Mouse (Mus musculus): ENCODE data around the gene Ccdc63. TPM values are rescaled to one million over a fixed set of nuclear protein-coding genes. Genes with fewer than 3 reads are reported as not detected.

Ccdc63 gene
- total and polyA plus RNA-seq, 3 experiments = 0.16 TPM; not detected in 2

DNA sequence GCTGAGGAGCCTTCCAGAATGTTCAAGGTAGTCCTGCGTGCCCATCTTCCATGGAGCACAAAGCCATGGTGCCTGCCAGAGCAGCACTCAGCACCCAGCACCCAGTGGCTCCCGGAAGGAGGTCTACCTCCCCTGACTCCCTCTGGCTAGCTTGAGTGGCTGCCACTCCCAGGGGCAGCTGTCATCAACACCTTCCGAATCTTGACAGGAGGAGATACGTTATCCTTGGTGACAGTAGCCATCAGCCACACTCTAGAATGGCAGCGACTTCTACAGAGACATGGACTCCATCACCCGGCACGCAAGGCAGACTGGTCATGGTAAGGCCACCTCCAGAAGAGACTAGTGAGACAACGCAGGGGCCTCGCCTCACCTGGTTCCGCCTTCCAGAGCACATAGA lies 46.2 kb downstream of the Ccdc63 start:
- H3K9me3 ChIP-seq (replicated peaks) = no peaks in the 10 kb centered on the region
- H3K4me3 ChIP-seq (ENCODE audit: low read depth, low read length) = no peak overlapping the region
- H3K4me1 ChIP-seq (ENCODE audit: insufficient read depth, low read depth, low read length) = no peaks in the 10 kb centered on the region
- ATAC-seq (ENCODE audit: extremely low read depth, insufficient number of reproducible peaks, low FRiP score, poor library complexity, severe bottlenecking) (no peak), DNase-seq (ENCODE audit: low spot score) (no peak)
- peaks cover 23% of the 10 kb centered on the region for H3K27me3 ChIP-seq (ENCODE audit: insufficient read depth, low read length)
- TF ChIP-seq GATA1 (IDR thresholded peaks at IDR 0.05; ENCODE audit: borderline replicate concordance, low read length) (no peak), GATA2 (IDR thresholded peaks at IDR 0.05; ENCODE audit: borderline replicate concordance, low read depth, low read length) (no peak), POLR2AphosphoS5 (IDR thresholded peaks at IDR 0.05; ENCODE audit: insufficient replicate concordance, low read depth, low read length) (no peak), CTCF (IDR thresholded peaks at IDR 0.05; ENCODE audit: low read depth, low read length) (no peak)
- H3K36me3 ChIP-seq (replicated peaks) = no peaks in the 10 kb centered on the region

DNA sequence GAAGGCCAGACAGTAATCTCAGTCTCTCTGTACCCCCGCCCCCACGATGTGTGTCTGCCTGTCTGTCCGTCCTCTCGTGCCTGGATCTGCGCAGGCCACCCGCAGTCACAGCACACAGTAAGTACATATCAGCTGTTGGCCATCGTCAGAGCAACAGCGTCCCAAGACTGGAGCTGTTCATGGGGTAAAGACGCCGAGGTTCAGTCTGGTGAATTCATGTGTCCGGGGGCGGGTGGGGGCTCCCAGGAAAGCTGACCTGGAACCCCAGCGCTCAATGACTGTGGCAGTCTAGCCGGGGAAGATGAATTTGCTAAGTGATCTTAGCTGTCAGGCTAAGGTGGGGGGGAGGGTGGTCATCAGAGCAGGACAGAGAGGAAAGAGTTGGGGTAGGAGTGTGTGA lies 46.9 kb downstream of the Ccdc63 start:
- ATAC-seq (ENCODE audit: extremely low read depth, insufficient number of reproducible peaks, low FRiP score, poor library complexity, severe bottlenecking) (no peak), DNase-seq (ENCODE audit: low spot score) (no peak)
- Histone ChIP-seq H3K4me3 (ENCODE audit: low read depth, low read length) (no peak overlapping the region), H3K4me1 (ENCODE audit: insufficient read depth, low read depth, low read length) (no peaks in the 10 kb centered on the region), H3K27me3 (ENCODE audit: insufficient read depth, low read length) (peaks cover 23% of the 10 kb centered on the region; the same call in 1 of the 2 replicates), H3K36me3 (replicated peaks) (no peaks in the 10 kb centered on the region), H3K9me3 (replicated peaks) (no peaks in the 10 kb centered on the region)
- TF ChIP-seq GATA2 (IDR thresholded peaks at IDR 0.05; ENCODE audit: borderline replicate concordance, low read depth, low read length) = no peak
- no peak for TF ChIP-seq POLR2AphosphoS5 (IDR thresholded peaks at IDR 0.05; ENCODE audit: insufficient replicate concordance, low read depth, low read length)
- no peak for TF ChIP-seq GATA1 (IDR thresholded peaks at IDR 0.05; ENCODE audit: borderline replicate concordance, low read length)
- TF ChIP-seq TAL1 (conservative IDR thresholded peaks at IDR 0.05; ENCODE audit: low read depth, low read length) = no peak
- no peak for TF ChIP-seq CTCF (IDR thresholded peaks at IDR 0.05; ENCODE audit: low read depth, low read length)

DNA sequence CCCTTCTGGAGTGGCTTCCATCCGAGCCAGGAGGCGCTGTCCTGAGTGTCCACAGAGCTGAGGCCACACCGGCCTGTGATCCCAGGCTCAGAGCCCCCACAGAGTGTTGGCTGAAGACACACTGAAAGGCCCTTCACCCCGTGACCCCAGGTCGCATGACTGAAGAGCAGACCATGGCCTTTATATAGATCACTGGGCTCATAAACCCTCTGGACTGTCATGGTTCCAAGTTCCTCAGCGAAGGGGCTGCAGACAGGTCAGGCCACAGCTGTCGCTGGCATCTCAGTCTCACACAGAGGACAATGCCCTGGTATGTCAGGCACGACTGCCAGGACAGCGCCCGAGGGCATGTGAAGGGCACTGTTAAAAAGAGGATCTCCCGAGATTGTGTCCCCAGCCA lies 47.8 kb downstream of the Ccdc63 start:
- TF ChIP-seq POLR2AphosphoS5 (IDR thresholded peaks at IDR 0.05; ENCODE audit: insufficient replicate concordance, low read depth, low read length) = no peak
- TF ChIP-seq GATA2 (IDR thresholded peaks at IDR 0.05; ENCODE audit: borderline replicate concordance, low read depth, low read length) = no peak
- TF ChIP-seq CTCF (IDR thresholded peaks at IDR 0.05; ENCODE audit: low read depth, low read length) = no peak
- TF ChIP-seq GATA1 (IDR thresholded peaks at IDR 0.05; ENCODE audit: borderline replicate concordance, low read length) = no peak
- ATAC-seq (ENCODE audit: extremely low read depth, insufficient number of reproducible peaks, low FRiP score, poor library complexity, severe bottlenecking) (no peak), DNase-seq (ENCODE audit: low spot score) (no peak)
- Histone ChIP-seq H3K4me1 (ENCODE audit: insufficient read depth, low read depth, low read length) (no peaks in the 10 kb centered on the region), H3K9me3 (replicated peaks) (no peaks in the 10 kb centered on the region), H3K27me3 (ENCODE audit: insufficient read depth, low read length) (peaks cover 20% of the 10 kb centered on the region), H3K4me3 (ENCODE audit: low read depth, low read length) (no peak overlapping the region), H3K36me3 (replicated peaks) (no peaks in the 10 kb centered on the region)

GRCm38 (mm10) chr5:122091070-122091469 lies 49.6 kb downstream of the Ccdc63 start:
- Histone ChIP-seq H3K27me3 (ENCODE audit: insufficient read depth, low read length) (peaks cover 20% of the 10 kb centered on the region), H3K4me1 (ENCODE audit: insufficient read depth, low read depth, low read length) (no peaks in the 10 kb centered on the region), H3K4me3 (ENCODE audit: low read depth, low read length) (no peak overlapping the region), H3K36me3 (replicated peaks) (no peaks in the 10 kb centered on the region), H3K9me3 (replicated peaks) (no peaks in the 10 kb centered on the region)
- peak; percentile 90 for TF ChIP-seq CTCF (IDR thresholded peaks at IDR 0.05; ENCODE audit: low read depth, low read length)
- TF ChIP-seq POLR2AphosphoS5 (IDR thresholded peaks at IDR 0.05; ENCODE audit: insufficient replicate concordance, low read depth, low read length) = no peak
- ATAC-seq (ENCODE audit: extremely low read depth, insufficient number of reproducible peaks, low FRiP score, poor library complexity, severe bottlenecking) (no peak), DNase-seq (ENCODE audit: low spot score) (peak; percentile 69)

GRCm38 (mm10) chr5:122089664-122090063 lies 51.0 kb downstream of the Ccdc63 start:
- H3K4me1 ChIP-seq (ENCODE audit: insufficient read depth, low read depth, low read length) = peaks cover 5% of the 10 kb centered on the region
- H3K9me3 ChIP-seq (replicated peaks) = no peaks in the 10 kb centered on the region
- ATAC-seq (ENCODE audit: extremely low read depth, insufficient number of reproducible peaks, low FRiP score, poor library complexity, severe bottlenecking) (no peak), DNase-seq (ENCODE audit: low spot score) (no peak)
- no peak overlapping the region for H3K4me3 ChIP-seq (ENCODE audit: low read depth, low read length)
- H3K27me3 ChIP-seq (ENCODE audit: insufficient read depth, low read length) = peaks cover 17% of the 10 kb centered on the region
- TF ChIP-seq GATA2 (IDR thresholded peaks at IDR 0.05; ENCODE audit: borderline replicate concordance, low read depth, low read length) (no peak), GATA1 (IDR thresholded peaks at IDR 0.05; ENCODE audit: borderline replicate concordance, low read length) (no peak), TAL1 (conservative IDR thresholded peaks at IDR 0.05; ENCODE audit: low read depth, low read length) (no peak), POLR2AphosphoS5 (IDR thresholded peaks at IDR 0.05; ENCODE audit: insufficient replicate concordance, low read depth, low read length) (no peak), CTCF (IDR thresholded peaks at IDR 0.05; ENCODE audit: low read depth, low read length) (no peak)
- no peaks in the 10 kb centered on the region for H3K36me3 ChIP-seq (replicated peaks)

DNA sequence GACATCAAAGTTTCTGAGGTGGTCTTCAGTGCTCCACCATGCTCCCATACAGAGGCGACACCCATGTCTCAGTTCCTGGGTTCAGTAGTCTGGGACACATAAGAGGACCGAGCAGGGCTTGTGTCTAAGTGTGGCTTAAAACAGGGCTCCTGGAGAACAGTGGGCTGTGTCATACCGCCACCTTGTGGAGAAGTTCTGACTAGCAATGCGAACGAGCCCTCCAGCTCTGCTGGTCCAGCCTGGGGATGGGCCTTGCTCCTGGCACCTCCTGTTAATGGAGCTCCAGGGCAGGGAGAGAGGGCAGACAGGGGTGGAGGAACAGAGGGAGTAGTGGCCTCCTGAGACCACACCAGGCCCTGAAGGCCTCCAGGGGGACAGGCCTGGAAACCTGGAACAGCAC lies 51.7 kb downstream of the Ccdc63 start:
- no peaks in the 10 kb centered on the region for H3K9me3 ChIP-seq (replicated peaks)
- H3K27me3 ChIP-seq (ENCODE audit: insufficient read depth, low read length) = peaks cover 13% of the 10 kb centered on the region
- no peaks in the 10 kb centered on the region for H3K36me3 ChIP-seq (replicated peaks)
- ATAC-seq (ENCODE audit: extremely low read depth, insufficient number of reproducible peaks, low FRiP score, poor library complexity, severe bottlenecking) (0 out of 2 replicates have a peak, but pooled peaks have one; percentile 40), DNase-seq (ENCODE audit: low spot score) (peak; percentile 75)
- no peak overlapping the region for H3K4me3 ChIP-seq (ENCODE audit: low read depth, low read length)
- TF ChIP-seq GATA2 (IDR thresholded peaks at IDR 0.05; ENCODE audit: borderline replicate concordance, low read depth, low read length) (no peak), CTCF (IDR thresholded peaks at IDR 0.05; ENCODE audit: low read depth, low read length) (peak; percentile 89), GATA1 (IDR thresholded peaks at IDR 0.05; ENCODE audit: borderline replicate concordance, low read length) (no peak), POLR2AphosphoS5 (IDR thresholded peaks at IDR 0.05; ENCODE audit: insufficient replicate concordance, low read depth, low read length) (no peak), TAL1 (conservative IDR thresholded peaks at IDR 0.05; ENCODE audit: low read depth, low read length) (no peak)
- peaks cover 5% of the 10 kb centered on the region for H3K4me1 ChIP-seq (ENCODE audit: insufficient read depth, low read depth, low read length)

GRCm38 (mm10) chr5:122086121-122086520 lies 54.5 kb downstream of the Ccdc63 start:
- Histone ChIP-seq H3K4me3 (ENCODE audit: low read depth, low read length) (no peak overlapping the region), H3K9me3 (replicated peaks) (no peaks in the 10 kb centered on the region), H3K4me1 (ENCODE audit: insufficient read depth, low read depth, low read length) (peaks cover 5% of the 10 kb centered on the region), H3K27me3 (ENCODE audit: insufficient read depth, low read length) (peaks cover 6% of the 10 kb centered on the region), H3K36me3 (replicated peaks) (no peaks in the 10 kb centered on the region)
- ATAC-seq (ENCODE audit: extremely low read depth, insufficient number of reproducible peaks, low FRiP score, poor library complexity, severe bottlenecking) (no peak), DNase-seq (ENCODE audit: low spot score) (no peak)
- TF ChIP-seq GATA1 (IDR thresholded peaks at IDR 0.05; ENCODE audit: borderline replicate concordance, low read length) (no peak), POLR2AphosphoS5 (IDR thresholded peaks at IDR 0.05; ENCODE audit: insufficient replicate concordance, low read depth, low read length) (no peak), TAL1 (conservative IDR thresholded peaks at IDR 0.05; ENCODE audit: low read depth, low read length) (no peak), GATA2 (IDR thresholded peaks at IDR 0.05; ENCODE audit: borderline replicate concordance, low read depth, low read length) (no peak), CTCF (IDR thresholded peaks at IDR 0.05; ENCODE audit: low read depth, low read length) (no peak)
